Mouse (Mus musculus): ENCODE data around the gene P4ha1. TPM values are rescaled to one million over a fixed set of nuclear protein-coding genes. Genes with fewer than 3 reads are reported as not detected.
"Not testable (repeated sequence)": the region's sequence is repeated elsewhere in the genome, so short reads cannot be mapped to it uniquely, and the experiment has no call there.

Gene P4ha1
- polyA plus RNA-seq, 1 experiment, result 21.0 TPM

DNA sequence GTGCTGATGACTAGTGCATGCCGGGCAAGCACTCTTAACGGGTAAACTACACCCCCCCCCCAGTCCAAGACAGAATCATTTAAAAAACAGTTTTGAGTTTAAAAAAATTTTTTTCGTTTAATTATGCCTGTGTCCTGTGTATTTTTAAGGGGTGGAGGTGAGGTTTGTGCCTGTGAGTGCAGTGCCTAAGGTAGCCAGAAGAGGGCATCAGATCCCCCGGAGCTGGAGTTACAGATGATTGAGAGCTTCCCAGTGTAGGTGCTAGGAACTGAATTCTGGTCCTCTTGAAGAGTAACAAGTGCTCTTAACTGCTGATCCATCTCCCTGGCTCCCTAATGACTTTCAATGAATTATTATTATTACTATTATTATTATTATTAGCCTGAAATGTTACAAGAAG lies 55.6 kb downstream of the P4ha1 start:
- DNase-seq (ENCODE audit: low read depth), result no peak
- TF ChIP-seq CTCF (IDR thresholded peaks at IDR 0.05; ENCODE audit: borderline replicate concordance, extremely low read depth, insufficient read depth, insufficient read length), result no peak
- TF ChIP-seq POLR2A (IDR thresholded peaks at IDR 0.05; ENCODE audit: borderline replicate concordance, extremely low read depth, insufficient read depth, insufficient read length, poor library complexity, severe bottlenecking), result no peak

DNA sequence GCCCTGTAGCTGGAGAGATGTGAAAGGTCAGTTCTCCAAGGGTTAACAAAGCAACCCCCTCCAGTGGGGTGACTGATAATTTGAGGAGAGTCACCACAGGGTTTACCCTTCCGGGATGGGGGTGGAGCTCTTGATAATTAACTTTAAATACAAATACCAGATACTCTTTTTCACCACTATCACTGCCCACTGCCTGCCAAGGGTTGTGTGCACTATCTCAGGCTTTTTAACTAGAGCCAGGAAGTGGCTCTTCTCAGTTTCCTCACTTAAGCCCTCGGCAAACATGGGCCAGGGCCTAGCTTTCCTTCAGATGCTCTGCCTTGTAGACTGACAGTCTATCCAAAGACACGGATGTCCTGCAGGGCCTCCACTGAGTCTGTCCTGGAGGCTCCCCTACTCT lies 56.8 kb downstream of the P4ha1 start:
- no peak for DNase-seq (ENCODE audit: low read depth)
- TF ChIP-seq CTCF (IDR thresholded peaks at IDR 0.05; ENCODE audit: borderline replicate concordance, extremely low read depth, insufficient read depth, insufficient read length) (no peak), POLR2A (IDR thresholded peaks at IDR 0.05; ENCODE audit: borderline replicate concordance, extremely low read depth, insufficient read depth, insufficient read length, poor library complexity, severe bottlenecking) (no peak)

DNA sequence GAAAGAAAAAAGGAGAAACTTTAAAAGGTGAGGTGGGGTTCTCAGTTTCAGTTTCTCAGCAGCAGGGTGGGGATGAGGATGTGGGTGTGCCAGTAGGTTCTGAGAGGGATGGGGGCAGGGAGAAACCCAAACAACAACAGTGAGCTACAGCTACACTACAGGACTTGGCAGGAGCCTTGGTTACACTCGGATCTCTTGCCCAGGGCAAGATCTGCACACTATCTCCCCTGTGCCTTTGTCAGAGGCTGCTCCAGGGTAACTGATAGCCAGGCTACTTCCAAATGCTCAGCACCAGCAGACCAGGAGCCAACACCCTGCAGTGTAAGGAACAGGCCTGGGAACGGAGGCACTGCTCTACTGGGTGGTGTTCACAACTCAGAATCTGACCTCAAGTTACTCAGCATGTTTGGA lies 57.3 kb downstream of the P4ha1 start:
- no peak for DNase-seq (ENCODE audit: low read depth)
- no peak for TF ChIP-seq CTCF (IDR thresholded peaks at IDR 0.05; ENCODE audit: borderline replicate concordance, extremely low read depth, insufficient read depth, insufficient read length)
- no peak for TF ChIP-seq POLR2A (IDR thresholded peaks at IDR 0.05; ENCODE audit: borderline replicate concordance, extremely low read depth, insufficient read depth, insufficient read length, poor library complexity, severe bottlenecking)

DNA sequence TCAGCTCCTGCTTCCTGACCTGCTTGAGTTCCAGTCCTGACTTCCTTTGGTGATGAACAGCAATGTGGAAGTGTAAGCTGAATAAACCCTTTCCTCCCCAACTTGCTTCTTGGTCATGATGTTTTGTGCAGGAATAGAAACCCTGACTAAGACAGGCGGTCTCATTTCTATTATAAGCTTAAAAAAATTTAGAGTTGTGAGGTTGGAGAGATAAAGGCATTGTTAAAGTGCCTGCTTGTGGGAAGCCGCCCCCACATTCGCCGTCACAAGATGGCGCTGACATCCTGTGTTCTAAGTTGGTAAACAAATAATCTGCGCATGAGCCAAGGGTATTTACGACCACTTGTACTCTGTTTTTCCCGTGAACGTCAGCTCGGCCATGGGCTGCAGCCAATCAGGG lies 58.5 kb downstream of the P4ha1 start:
- DNase-seq (ENCODE audit: low read depth), result not testable (repeated sequence)

DNA sequence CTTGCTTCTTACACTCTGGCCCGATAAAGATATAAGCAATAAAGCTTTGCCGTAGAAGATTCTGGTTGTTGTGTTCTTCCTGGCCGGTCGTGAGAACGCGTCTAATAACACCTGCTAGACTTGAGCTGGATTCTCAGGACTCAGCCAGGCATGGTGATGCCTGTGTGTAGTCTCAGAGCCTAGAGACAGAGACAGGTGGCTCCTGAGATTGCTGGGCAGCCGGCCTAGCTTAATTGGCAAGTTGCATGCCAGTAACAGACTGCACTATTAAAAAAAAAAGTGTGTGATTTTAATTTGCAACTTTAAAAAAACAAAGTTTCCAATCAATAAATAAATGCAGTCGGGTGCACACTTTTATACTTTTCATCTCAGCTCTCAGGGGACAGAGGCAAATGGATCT lies 63.9 kb downstream of the P4ha1 start:
- peak; percentile 80 for DNase-seq (ENCODE audit: low read depth)
- TF ChIP-seq CTCF (IDR thresholded peaks at IDR 0.05; ENCODE audit: borderline replicate concordance, extremely low read depth, insufficient read depth, insufficient read length) (no peak), POLR2A (IDR thresholded peaks at IDR 0.05; ENCODE audit: borderline replicate concordance, extremely low read depth, insufficient read depth, insufficient read length, poor library complexity, severe bottlenecking) (no peak)

DNA sequence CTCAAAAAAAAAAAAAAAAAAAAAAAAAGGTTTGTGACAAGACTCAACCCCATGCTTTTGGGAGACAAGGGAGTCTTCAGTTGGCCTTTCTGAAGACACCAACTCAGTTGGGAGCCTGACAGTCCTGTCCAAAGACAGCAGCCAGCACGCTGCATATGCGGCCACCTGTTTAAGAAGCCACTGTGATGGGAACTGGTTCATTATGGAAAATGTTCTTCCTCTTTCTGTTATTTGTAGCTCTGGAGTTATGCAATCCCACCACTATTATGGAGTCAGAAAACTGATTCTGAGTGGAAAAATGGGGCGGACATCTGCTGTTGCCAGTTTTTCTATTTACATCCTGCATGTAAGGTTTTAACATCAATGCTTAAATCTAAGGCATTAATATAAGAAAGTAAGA lies 66.6 kb downstream of the P4ha1 start:
- DNase-seq (ENCODE audit: low read depth), result no peak
- TF ChIP-seq CTCF (IDR thresholded peaks at IDR 0.05; ENCODE audit: borderline replicate concordance, extremely low read depth, insufficient read depth, insufficient read length), result no peak
- TF ChIP-seq POLR2A (IDR thresholded peaks at IDR 0.05; ENCODE audit: borderline replicate concordance, extremely low read depth, insufficient read depth, insufficient read length, poor library complexity, severe bottlenecking), result no peak

DNA sequence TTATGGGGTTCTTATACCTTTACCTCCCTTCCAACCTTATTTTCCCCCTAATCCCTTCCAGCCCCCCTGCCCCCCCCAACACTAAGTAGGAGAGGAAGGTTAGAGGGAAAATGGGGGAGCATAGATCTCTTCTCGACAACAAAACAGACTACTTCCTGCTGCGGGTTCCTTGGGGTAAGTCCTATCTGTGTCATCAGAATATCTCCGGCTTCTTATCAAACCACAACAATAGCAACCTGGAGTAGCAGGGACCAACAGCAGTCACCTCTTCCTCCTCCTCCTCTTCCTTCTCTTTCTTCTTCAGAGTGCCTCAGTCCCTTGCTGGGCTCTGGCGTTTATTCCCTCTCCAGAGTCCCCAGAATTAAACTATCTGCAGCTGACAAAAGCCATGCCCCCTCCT lies 68.8 kb downstream of the P4ha1 start:
- TF ChIP-seq CTCF (IDR thresholded peaks at IDR 0.05; ENCODE audit: borderline replicate concordance, extremely low read depth, insufficient read depth, insufficient read length) (no peak), POLR2A (IDR thresholded peaks at IDR 0.05; ENCODE audit: borderline replicate concordance, extremely low read depth, insufficient read depth, insufficient read length, poor library complexity, severe bottlenecking) (no peak)
- DNase-seq (ENCODE audit: low read depth), result no peak

DNA sequence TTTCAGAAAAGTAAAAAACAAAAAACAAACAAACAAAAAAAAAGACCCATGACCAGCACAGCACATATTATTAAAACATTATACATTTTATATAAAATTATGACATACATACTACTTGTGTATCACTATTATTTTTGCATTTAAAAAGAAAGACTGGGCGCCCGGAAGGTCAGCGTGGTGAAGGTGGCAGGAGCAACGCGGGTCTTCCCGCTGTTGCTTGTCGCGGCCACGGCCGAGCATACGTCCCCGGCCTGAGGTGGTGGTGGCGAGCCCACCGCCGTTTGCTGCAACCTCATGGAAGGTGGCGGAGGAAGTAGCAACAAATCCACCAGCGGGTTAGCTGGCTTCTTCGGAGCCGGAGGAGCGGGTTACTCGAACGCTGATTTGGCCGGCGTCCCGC lies 72.4 kb downstream of the P4ha1 start, which contains the start of gene Gm10273:
Gm10273 (plus strand) TSS at position 172 of the 400 bp plus-strand sequence.
- not testable (repeated sequence) for DNase-seq (ENCODE audit: low read depth)

DNA sequence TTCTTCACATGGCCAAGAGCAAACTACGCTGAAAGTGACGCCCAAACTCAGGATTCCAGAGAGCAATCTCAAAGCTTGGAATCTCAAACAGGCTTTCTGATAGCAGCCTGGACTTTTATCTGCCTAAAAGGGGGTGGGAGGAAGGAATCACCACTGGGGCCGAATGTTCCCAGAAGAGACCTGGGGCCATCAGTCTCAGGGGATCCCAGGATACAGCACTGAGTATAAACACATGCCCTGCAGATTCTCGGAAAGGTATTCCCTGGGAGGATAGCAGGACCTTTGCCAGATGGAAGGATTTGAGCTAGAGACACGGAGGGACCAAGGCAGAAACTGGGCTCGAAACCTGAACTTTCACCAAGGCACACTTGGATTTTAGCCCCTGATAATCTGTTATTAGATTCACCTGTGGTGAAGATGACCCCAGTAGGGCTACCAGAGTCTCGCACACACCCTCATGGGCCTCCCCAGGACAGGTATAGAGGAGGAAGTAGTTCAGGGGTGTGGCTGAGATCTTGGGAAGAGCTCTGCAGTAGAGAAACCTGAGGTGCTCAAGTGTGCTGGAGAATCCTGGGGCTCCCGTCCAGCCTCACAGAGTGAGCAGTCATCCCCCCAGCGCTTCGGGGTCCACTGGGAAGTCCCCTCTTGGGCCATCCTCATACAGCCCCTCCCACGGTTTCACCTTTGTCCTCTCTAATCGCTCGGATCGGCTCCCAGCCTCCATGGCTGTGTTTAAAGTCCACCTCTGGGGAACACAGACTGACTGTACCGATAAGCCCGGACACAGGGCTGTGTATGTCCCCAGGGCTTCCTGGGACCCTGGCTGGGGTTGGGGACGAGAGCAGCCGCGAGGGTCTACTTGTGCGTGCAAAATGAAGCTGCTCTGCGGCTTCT lies 80.0 kb downstream of the P4ha1 start, which contains the start of gene Pla2g12b:
Pla2g12b (plus strand) TSS at position 762 of the 894 bp plus-strand sequence.
- DNase-seq (ENCODE audit: low read depth), result no peak
- TF ChIP-seq CTCF (IDR thresholded peaks at IDR 0.05; ENCODE audit: borderline replicate concordance, extremely low read depth, insufficient read depth, insufficient read length) (no peak), POLR2A (IDR thresholded peaks at IDR 0.05; ENCODE audit: borderline replicate concordance, extremely low read depth, insufficient read depth, insufficient read length, poor library complexity, severe bottlenecking) (no peak)

DNA sequence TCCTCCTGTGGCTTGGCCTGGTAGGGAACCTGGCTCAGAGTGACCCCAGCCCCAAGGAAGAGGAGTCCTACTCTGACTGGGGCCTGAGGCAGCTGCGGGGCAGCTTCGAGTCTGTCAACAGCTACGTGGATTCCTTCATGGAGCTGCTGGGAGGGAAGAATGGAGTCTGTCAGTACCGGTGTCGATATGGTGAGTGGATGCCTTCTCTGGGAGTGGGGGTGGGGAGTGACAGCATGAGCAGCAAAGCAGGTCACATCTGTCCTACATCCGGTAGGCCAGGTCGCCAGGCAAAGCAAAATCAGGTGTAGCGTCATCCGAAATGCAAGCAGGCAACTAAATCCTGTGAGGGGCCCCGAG lies 80.7 kb downstream of the P4ha1 start:
- no peak for DNase-seq (ENCODE audit: low read depth)
- TF ChIP-seq POLR2A (IDR thresholded peaks at IDR 0.05; ENCODE audit: borderline replicate concordance, extremely low read depth, insufficient read depth, insufficient read length, poor library complexity, severe bottlenecking) (no peak), CTCF (IDR thresholded peaks at IDR 0.05; ENCODE audit: borderline replicate concordance, extremely low read depth, insufficient read depth, insufficient read length) (no peak)

DNA sequence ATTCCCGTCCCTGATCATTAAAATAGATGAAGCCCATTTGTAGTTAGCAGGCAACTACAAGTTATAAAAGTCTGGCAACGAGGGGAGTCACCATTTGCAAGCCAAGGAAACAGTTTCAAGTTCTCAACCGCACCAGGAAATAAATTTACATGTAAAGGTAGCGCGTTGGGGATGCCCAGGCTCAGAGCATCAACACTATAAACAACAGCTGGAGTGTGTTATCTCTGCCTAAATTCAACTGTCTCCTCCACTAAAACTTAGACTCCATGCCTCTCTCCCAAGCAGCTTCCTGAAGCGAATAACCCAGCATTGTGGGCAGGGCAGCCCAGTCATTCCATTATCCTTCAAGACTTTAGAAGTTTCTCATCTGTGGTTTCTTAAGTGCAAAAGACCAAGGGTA lies 85.4 kb downstream of the P4ha1 start:
- DNase-seq (ENCODE audit: low read depth), result no peak
- TF ChIP-seq POLR2A (IDR thresholded peaks at IDR 0.05; ENCODE audit: borderline replicate concordance, extremely low read depth, insufficient read depth, insufficient read length, poor library complexity, severe bottlenecking) (no peak), CTCF (IDR thresholded peaks at IDR 0.05; ENCODE audit: borderline replicate concordance, extremely low read depth, insufficient read depth, insufficient read length) (no peak)

DNA sequence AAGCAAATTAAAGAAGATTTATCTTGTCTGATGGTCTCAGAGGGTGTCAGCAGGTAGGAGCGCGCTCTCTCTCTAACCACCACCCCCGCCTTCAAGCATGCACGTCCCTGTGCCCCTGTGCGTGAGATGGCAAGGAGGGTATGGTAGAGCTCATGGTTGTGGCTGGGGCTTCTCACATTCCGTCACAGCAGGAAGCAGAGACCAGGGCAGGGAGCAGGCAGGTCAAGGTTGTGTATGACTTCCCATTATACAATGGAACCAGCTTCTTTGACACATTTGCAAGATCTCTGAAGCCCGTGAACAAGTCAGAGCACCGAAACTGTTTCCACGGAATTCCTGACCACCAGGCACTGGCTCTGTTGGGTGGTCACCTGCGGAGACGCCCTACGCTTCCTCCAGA lies 87.2 kb downstream of the P4ha1 start:
- TF ChIP-seq POLR2A (IDR thresholded peaks at IDR 0.05; ENCODE audit: borderline replicate concordance, extremely low read depth, insufficient read depth, insufficient read length, poor library complexity, severe bottlenecking) (no peak), CTCF (IDR thresholded peaks at IDR 0.05; ENCODE audit: borderline replicate concordance, extremely low read depth, insufficient read depth, insufficient read length) (no peak)
- DNase-seq (ENCODE audit: low read depth), result no peak
